Mouse (Mus musculus): ENCODE results near the gene Ctss. TPM values are rescaled to one million over a fixed set of nuclear protein-coding genes. Genes with fewer than 3 reads are reported as not detected.
"Not testable (repeated sequence)": the region's sequence is repeated elsewhere in the genome, so short reads cannot be mapped to it uniquely, and the experiment has no call there.

Gene Ctss
- total RNA-seq, 2 experiments from 2014 or later: 1,415 to 1,924 TPM

DNA sequence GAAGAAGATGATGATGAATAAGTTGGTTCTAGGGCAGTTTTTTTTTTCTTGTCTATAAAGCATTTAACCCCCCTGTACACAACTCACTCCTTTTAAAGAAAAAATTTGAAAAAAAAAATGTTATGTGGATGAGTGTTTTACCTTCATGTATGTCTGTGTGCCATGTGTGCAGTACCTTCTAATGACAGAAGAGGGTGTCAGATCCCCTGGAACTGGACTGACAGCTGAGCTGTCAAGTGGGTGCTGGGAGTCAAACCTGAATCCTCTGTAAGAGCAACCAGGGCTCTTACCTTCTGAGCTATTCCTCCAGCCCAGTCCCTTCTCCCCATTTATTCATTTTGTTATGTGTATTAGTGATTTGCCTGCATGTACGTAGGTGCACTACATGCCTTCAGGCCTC is 4.4 kb downstream of the Ctss start:
- no peak for ATAC-seq (ENCODE audit: poor library complexity, severe bottlenecking)

GRCm38 (mm10) chr3:95533364-95533763 is 6.8 kb downstream of the Ctss start:
- no peak for ATAC-seq (ENCODE audit: poor library complexity, severe bottlenecking)

DNA sequence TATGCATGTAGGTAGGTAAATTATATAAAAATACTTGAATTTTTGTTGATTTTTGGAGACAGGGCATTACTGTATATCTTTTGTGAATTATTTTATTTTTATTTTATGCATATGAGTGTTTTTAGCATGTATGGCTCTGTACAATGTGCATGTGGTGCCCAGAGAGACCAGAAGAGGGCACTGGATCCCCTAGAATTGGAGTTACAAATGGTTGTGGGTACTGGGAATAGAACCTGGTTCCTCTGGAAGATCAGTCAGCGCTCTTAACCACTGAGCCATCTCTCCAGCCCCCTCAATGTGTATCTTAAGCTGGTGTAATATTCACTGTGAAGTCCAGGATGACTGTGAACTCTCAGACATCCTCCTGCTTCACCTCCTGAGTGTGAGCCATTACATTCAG is 8.3 kb downstream of the Ctss start:
- ATAC-seq (ENCODE audit: poor library complexity, severe bottlenecking): no peak

GRCm38 (mm10) chr3:95538936-95539335 is 12.3 kb downstream of the Ctss start:
- no peak for ATAC-seq (ENCODE audit: poor library complexity, severe bottlenecking)

DNA sequence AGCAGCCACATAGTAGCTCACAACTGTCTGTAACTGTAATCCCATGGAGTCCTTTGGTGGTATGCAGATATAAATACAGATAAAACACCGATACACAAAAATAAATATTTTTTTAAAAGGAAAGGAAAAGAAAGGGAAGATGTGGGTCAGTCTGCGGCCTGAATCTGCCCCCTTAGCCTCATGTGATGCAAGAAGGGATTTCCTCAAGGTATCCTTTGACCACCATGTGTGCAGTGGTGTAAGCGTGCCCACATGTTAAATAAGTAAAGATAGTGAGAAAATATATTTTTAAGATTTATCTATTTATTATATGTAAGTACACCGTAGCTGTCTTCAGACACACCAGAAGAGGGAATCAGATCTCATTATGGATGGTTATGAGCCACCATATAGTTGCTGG is 13.3 kb downstream of the Ctss start:
- ATAC-seq (ENCODE audit: poor library complexity, severe bottlenecking): no peak

GRCm38 (mm10) chr3:95541186-95541585 is 14.6 kb downstream of the Ctss start:
- not testable (repeated sequence) for ATAC-seq (ENCODE audit: poor library complexity, severe bottlenecking)

GRCm38 (mm10) chr3:95542171-95542570 is 15.6 kb downstream of the Ctss start:
- ATAC-seq (ENCODE audit: poor library complexity, severe bottlenecking): no peak

DNA sequence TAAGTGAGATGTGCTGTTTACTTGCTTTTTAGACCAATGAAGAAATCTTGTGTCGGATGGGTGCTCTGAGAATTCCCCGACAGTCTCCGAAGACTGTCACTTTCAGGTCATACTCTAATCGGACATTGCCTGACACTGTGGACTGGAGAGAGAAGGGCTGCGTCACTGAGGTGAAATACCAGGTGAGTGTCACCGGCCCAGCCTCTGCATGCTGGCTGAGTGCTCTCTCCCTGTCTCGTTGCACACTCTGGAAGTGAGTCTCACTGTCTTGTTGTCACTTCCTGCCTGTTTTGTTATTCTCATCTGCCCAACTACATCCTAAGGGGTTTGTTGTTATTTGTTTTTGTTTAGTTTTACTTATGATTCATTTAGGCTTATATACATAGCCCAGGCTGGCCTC is 16.4 kb downstream of the Ctss start:
- ATAC-seq (ENCODE audit: poor library complexity, severe bottlenecking): no peak

DNA sequence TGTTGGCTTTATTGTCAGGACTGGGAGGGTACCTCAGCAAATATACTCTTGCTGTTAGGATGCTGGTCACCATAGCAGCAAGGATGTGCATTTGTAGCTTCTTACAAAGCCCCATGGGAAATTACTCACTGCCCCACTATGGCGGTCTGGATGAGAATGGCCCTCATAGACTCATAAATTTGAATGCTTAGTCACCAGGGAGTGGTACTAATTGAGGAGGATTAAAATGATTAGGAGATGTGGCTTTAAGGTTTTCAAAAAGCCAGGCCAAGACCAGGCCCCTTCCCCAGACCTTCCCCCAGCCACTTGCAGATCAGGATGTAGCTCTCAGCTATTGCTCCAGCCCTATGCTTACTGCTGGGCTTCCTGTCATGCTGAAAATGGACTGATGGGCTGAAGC is 23.6 kb downstream of the Ctss start:
- ATAC-seq (ENCODE audit: poor library complexity, severe bottlenecking): no peak

DNA sequence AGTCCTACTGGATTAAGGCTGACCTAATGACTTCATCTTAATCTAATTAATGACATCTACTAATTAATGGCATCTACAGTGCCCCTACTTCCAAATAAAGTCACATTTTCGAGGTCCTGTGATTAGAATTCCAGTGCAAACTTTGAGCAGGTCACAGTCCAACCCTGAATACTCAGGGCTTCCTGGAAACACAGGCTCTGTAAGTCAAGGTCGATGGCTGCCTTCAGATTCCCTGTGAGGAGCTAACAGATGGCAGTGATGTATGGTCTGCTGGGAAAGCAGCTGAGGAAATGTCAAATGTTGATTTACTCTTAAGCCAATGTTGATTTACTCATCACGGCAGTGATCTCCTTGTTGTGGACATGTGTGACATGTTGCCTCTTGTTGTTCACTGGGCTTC is 27.4 kb downstream of the Ctss start:
- no peak for ATAC-seq (ENCODE audit: poor library complexity, severe bottlenecking)

DNA sequence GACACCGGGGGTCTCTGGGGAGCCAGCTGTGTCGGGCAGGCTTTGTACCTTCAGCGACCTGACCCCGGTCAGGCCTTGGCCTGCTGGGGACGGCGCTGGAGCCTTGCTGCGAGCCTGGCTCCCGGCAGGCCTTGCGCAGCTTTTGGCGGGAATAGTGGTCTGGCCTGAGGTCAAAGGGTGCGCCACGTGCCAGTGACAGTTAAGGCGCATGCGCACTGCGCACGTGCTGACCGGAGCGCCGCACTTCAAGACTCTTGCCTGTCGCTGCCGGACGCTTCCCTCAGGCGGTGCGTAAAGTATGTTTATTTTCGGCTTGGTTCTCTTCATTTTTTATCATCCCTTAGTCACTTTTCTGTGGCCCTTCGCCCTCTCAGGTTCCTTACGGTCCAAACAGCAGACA is 32.9 kb downstream of the Ctss start, which contains the start of gene Hormad1:
Gene Hormad1, plus strand, starts transcription at position 241 of the 400 bp plus-strand sequence.
- no peak for ATAC-seq (ENCODE audit: poor library complexity, severe bottlenecking)

DNA sequence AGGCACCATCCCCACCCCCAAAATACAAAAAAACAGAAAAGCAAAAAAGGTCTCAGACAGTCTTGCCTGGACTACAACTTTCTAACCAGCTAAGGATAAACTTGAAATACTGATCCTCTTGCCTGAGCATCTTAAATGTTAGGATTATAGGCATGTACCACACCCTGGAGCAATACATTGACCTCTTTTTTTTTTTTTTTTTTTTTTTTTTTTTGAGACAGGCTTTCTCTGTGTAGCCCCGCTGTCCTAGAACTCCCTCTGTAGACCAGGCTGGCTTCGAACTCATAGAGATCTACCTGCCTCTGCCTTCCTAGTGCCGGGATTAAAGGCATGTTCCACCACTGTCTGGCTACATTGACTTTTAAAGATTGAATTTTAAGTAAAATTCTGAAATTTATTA is 34.2 kb downstream of the Ctss start:
- ATAC-seq (ENCODE audit: poor library complexity, severe bottlenecking): no peak

DNA sequence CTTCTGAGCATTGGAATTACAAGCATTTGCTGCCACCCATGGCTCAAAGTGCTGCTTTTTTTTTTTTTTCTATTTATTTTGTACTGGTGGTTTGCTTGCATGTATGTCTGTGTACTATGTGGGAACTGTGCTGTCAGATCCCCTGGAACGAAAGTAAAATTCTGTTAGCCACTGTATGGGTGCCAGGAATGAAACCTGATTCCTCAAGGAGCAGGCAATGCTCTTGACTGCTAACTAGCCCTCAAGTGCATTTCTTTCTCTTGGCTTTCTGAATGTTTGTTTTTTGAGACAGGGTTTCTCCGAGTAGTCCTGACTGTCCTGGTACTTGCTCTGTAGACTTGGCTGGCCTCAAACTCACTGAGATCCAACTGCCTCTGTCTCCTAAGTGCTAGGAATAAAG is 35.2 kb downstream of the Ctss start:
- ATAC-seq (ENCODE audit: poor library complexity, severe bottlenecking): no peak

DNA sequence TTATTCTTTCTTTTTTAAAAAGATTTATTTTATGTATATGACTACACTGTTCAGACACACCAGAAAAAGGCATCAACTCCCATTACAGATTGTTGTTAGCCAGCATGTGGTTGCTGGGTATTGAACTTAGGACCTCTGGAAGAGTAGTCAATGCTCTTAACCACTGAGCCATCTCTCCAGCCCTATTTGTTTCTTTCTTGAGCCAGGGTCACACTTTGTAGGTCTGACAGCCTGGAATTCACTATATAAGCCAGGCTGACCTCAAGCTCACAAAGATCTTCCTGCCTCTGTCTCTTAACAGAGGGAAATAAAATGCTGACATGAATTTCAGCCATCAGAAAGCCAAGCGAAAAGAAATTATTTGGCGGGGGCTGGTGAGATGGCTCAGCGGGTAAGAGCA is 43.0 kb downstream of the Ctss start:
- ATAC-seq (ENCODE audit: poor library complexity, severe bottlenecking): no peak

GRCm38 (mm10) chr3:95587754-95588603 is 61.4 kb downstream of the Ctss start:
- no peak for ATAC-seq (ENCODE audit: poor library complexity, severe bottlenecking)

- ATAC-seq (ENCODE audit: poor library complexity, severe bottlenecking): peak; percentile 100
Observed at GRCm38 (mm10) chr3:95588604-95589086, 62.1 kb downstream of the Ctss start, which contains the start of gene Golph3l. TSS of gene Golph3l (plus strand) at chr3:95588934.

- no peak for ATAC-seq (ENCODE audit: poor library complexity, severe bottlenecking)
Observed at GRCm38 (mm10) chr3:95598734-95599133, 72.1 kb downstream of the Ctss start.

DNA sequence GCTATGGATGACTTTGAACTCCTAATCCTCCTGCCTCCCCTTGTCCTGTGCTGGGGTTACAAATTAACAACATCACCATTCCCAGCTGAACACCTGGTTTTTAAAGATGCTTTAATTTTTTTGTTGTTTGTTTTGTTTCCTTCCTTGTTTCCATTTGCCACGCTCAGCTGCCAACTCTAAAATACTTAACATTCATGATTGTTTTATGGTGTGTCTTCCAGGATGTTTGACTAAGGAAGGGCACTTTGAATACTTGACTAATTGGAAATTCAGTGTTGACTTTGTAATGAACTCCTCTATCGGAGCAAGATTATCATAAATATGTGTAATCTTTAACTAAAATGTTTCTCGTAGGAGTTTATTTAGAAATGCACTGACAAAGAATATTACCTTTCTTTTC is 74.7 kb downstream of the Ctss start:
- ATAC-seq (ENCODE audit: poor library complexity, severe bottlenecking): no peak
